Mouse (Mus musculus): ENCODE data around the gene Uba7. TPM values are rescaled to one million over a fixed set of nuclear protein-coding genes. Genes with fewer than 3 reads are reported as not detected.

Gene Uba7
- polyA plus RNA-seq, 1 experiment: 0.51 TPM

- TF ChIP-seq USF1 (IDR thresholded peaks at IDR 0.05; ENCODE audit: low read depth) (no peak), MYOD1 (IDR thresholded peaks at IDR 0.05; ENCODE audit: control insufficient read depth, insufficient read length, low read depth) (no peak), CEBPB (IDR thresholded peaks at IDR 0.05; ENCODE audit: low read depth) (no peak), CTCF (IDR thresholded peaks at IDR 0.05; ENCODE audit: control insufficient read depth, insufficient read depth, insufficient read length) (no peak), FOSL1 (IDR thresholded peaks at IDR 0.05; ENCODE audit: insufficient read depth, low read length, poor library complexity, severe bottlenecking) (no peak), MAX (IDR thresholded peaks at IDR 0.05) (no peak), MYOG (IDR thresholded peaks at IDR 0.05; ENCODE audit: control insufficient read depth, extremely low read depth, insufficient read length) (no peak)
- no peaks in the 10 kb centered on the region for H3K79me3 ChIP-seq (ENCODE audit: low read depth)
- no peak within 1 kb of the TSS for H3ac ChIP-seq (ENCODE audit: control insufficient read depth, insufficient read length, low read depth)
- H3K79me2 ChIP-seq (ENCODE audit: control insufficient read depth, insufficient read depth): no peaks in the 10 kb centered on the region
- no peak within 1 kb of the TSS for H3K4me3 ChIP-seq (ENCODE audit: insufficient read depth, poor library complexity, severe bottlenecking)
- H3K27me3 ChIP-seq (ENCODE audit: control insufficient read depth, insufficient read depth, insufficient read length): no peaks in the 10 kb centered on the region
- no peaks in the 10 kb centered on the region for H3K36me3 ChIP-seq (ENCODE audit: control insufficient read depth, insufficient read depth)
Observed at GRCm38 (mm10) chr9:107982681-107983346, 7.5 kb downstream of the Uba7 start, which contains the start of gene Gm20661. Gene Gm20661 (plus strand): TSS chr9:107983058.

GRCm38 (mm10) chr9:107983421-107983890 is 8.2 kb downstream of the Uba7 start:
- H3ac ChIP-seq (ENCODE audit: control insufficient read depth, insufficient read length, low read depth): no peak overlapping the region
- H3K27me3 ChIP-seq (ENCODE audit: control insufficient read depth, insufficient read depth, insufficient read length): no peaks in the 10 kb centered on the region
- H3K79me2 ChIP-seq (ENCODE audit: control insufficient read depth, insufficient read depth): no peaks in the 10 kb centered on the region
- no peaks in the 10 kb centered on the region for H3K36me3 ChIP-seq (ENCODE audit: control insufficient read depth, insufficient read depth)
- H3K4me3 ChIP-seq (ENCODE audit: insufficient read depth, poor library complexity, severe bottlenecking): no peak overlapping the region
- TF ChIP-seq MAX (IDR thresholded peaks at IDR 0.05) (no peak), CTCF (IDR thresholded peaks at IDR 0.05; ENCODE audit: control insufficient read depth, insufficient read depth, insufficient read length) (no peak), MYOD1 (IDR thresholded peaks at IDR 0.05; ENCODE audit: control insufficient read depth, insufficient read length, low read depth) (no peak), CEBPB (IDR thresholded peaks at IDR 0.05; ENCODE audit: low read depth) (no peak), FOSL1 (IDR thresholded peaks at IDR 0.05; ENCODE audit: insufficient read depth, low read length, poor library complexity, severe bottlenecking) (no peak), USF1 (IDR thresholded peaks at IDR 0.05; ENCODE audit: low read depth) (no peak), MYOG (IDR thresholded peaks at IDR 0.05; ENCODE audit: control insufficient read depth, extremely low read depth, insufficient read length) (no peak)
- no peaks in the 10 kb centered on the region for H3K79me3 ChIP-seq (ENCODE audit: low read depth)

- Histone ChIP-seq H3ac (ENCODE audit: control insufficient read depth, insufficient read length, low read depth) (no peak overlapping the region), H3K79me2 (ENCODE audit: control insufficient read depth, insufficient read depth) (no peaks in the 10 kb centered on the region), H3K79me3 (ENCODE audit: low read depth) (no peaks in the 10 kb centered on the region), H3K27me3 (ENCODE audit: control insufficient read depth, insufficient read depth, insufficient read length) (no peaks in the 10 kb centered on the region), H3K36me3 (ENCODE audit: control insufficient read depth, insufficient read depth) (no peaks in the 10 kb centered on the region), H3K4me3 (ENCODE audit: insufficient read depth, poor library complexity, severe bottlenecking) (no peak overlapping the region)
- no peak for TF ChIP-seq MAX (IDR thresholded peaks at IDR 0.05)
- TF ChIP-seq MYOD1 (IDR thresholded peaks at IDR 0.05; ENCODE audit: control insufficient read depth, insufficient read length, low read depth): no peak
- no peak for TF ChIP-seq MYOG (IDR thresholded peaks at IDR 0.05; ENCODE audit: control insufficient read depth, extremely low read depth, insufficient read length)
- no peak for TF ChIP-seq FOSL1 (IDR thresholded peaks at IDR 0.05; ENCODE audit: insufficient read depth, low read length, poor library complexity, severe bottlenecking)
- no peak for TF ChIP-seq CTCF (IDR thresholded peaks at IDR 0.05; ENCODE audit: control insufficient read depth, insufficient read depth, insufficient read length)
- no peak for TF ChIP-seq CEBPB (IDR thresholded peaks at IDR 0.05; ENCODE audit: low read depth)
- TF ChIP-seq USF1 (IDR thresholded peaks at IDR 0.05; ENCODE audit: low read depth): no peak
Observed at GRCm38 (mm10) chr9:107984052-107984753, 8.9 kb downstream of the Uba7 start.

GRCm38 (mm10) chr9:107984754-107985055 is 9.4 kb downstream of the Uba7 start:
- Histone ChIP-seq H3ac (ENCODE audit: control insufficient read depth, insufficient read length, low read depth) (no peak overlapping the region), H3K79me2 (ENCODE audit: control insufficient read depth, insufficient read depth) (no peaks in the 10 kb centered on the region), H3K79me3 (ENCODE audit: low read depth) (no peaks in the 10 kb centered on the region), H3K4me3 (ENCODE audit: insufficient read depth, poor library complexity, severe bottlenecking) (no peak overlapping the region), H3K27me3 (ENCODE audit: control insufficient read depth, insufficient read depth, insufficient read length) (no peaks in the 10 kb centered on the region), H3K36me3 (ENCODE audit: control insufficient read depth, insufficient read depth) (no peaks in the 10 kb centered on the region)
- TF ChIP-seq MYOG (IDR thresholded peaks at IDR 0.05; ENCODE audit: control insufficient read depth, extremely low read depth, insufficient read length) (no peak), CTCF (IDR thresholded peaks at IDR 0.05; ENCODE audit: control insufficient read depth, insufficient read depth, insufficient read length) (no peak), MAX (IDR thresholded peaks at IDR 0.05) (no peak)

- H3K79me2 ChIP-seq (ENCODE audit: control insufficient read depth, insufficient read depth): no peaks in the 10 kb centered on the region
- H3K27me3 ChIP-seq (ENCODE audit: control insufficient read depth, insufficient read depth, insufficient read length): no peaks in the 10 kb centered on the region
- H3K79me3 ChIP-seq (ENCODE audit: low read depth): no peaks in the 10 kb centered on the region
- H3K36me3 ChIP-seq (ENCODE audit: control insufficient read depth, insufficient read depth): no peaks in the 10 kb centered on the region
- TF ChIP-seq MYOG (IDR thresholded peaks at IDR 0.05; ENCODE audit: control insufficient read depth, extremely low read depth, insufficient read length): no peak
- TF ChIP-seq MAX (IDR thresholded peaks at IDR 0.05): peak; percentile 61
- peak within 1 kb of the TSS; percentile 45 for H3ac ChIP-seq (ENCODE audit: control insufficient read depth, insufficient read length, low read depth)
- peak within 1 kb of the TSS; percentile 34 for H3K4me3 ChIP-seq (ENCODE audit: insufficient read depth, poor library complexity, severe bottlenecking)
Observed at GRCm38 (mm10) chr9:107985131-107986119, 10.1 kb downstream of the Uba7 start, which contains the start of gene Inka1. Gene Inka1 (minus strand): TSS chr9:107985879.
